Mouse (Mus musculus): ENCODE results near the gene Cnpy1. TPM values are rescaled to one million over a fixed set of nuclear protein-coding genes. Genes with fewer than 3 reads are reported as not detected.

The Cnpy1 gene
- not detected for total RNA-seq (2021)

GRCm38 (mm10) chr5:28245574-28245973, at the start of gene Cnpy1:
Gene Cnpy1, minus strand, starts transcription at chr5:28245806.
- DNase-seq, result no peak

GRCm38 (mm10) chr5:28293990-28294389, 48.4 kb upstream of the Cnpy1 start:
- DNase-seq, result peak; percentile 90

- DNase-seq, result no peak
Observed at GRCm38 (mm10) chr5:28292281-28292680, 46.7 kb upstream of the Cnpy1 start.

GRCm38 (mm10) chr5:28291118-28291850, 45.7 kb upstream of the Cnpy1 start:
- DNase-seq, result no peak

- no peak for DNase-seq
Observed at GRCm38 (mm10) chr5:28290630-28291029, 45.0 kb upstream of the Cnpy1 start.

GRCm38 (mm10) chr5:28289111-28289510, 43.5 kb upstream of the Cnpy1 start:
- DNase-seq, result no peak

- no peak for DNase-seq
Observed at GRCm38 (mm10) chr5:28277279-28277678, 31.7 kb upstream of the Cnpy1 start.

GRCm38 (mm10) chr5:28272836-28273235, 27.2 kb upstream of the Cnpy1 start:
- DNase-seq, result no peak

GRCm38 (mm10) chr5:28269469-28269991, 23.9 kb upstream of the Cnpy1 start:
- no peak for DNase-seq

GRCm38 (mm10) chr5:28267576-28267975, 22.0 kb upstream of the Cnpy1 start:
- DNase-seq, result no peak

GRCm38 (mm10) chr5:28265653-28266052, 20.0 kb upstream of the Cnpy1 start:
- DNase-seq, result no peak

GRCm38 (mm10) chr5:28263852-28264251, 18.2 kb upstream of the Cnpy1 start:
- DNase-seq, result no peak

- no peak for DNase-seq
Observed at GRCm38 (mm10) chr5:28262070-28262469, 16.5 kb upstream of the Cnpy1 start.

GRCm38 (mm10) chr5:28259939-28260338, 14.3 kb upstream of the Cnpy1 start:
- DNase-seq, result no peak

- no peak for DNase-seq
Observed at GRCm38 (mm10) chr5:28259385-28259784, 13.8 kb upstream of the Cnpy1 start.

- no peak for DNase-seq
Observed at GRCm38 (mm10) chr5:28257816-28258215, 12.2 kb upstream of the Cnpy1 start.

- DNase-seq, result no peak
Observed at GRCm38 (mm10) chr5:28252999-28253398, 7.4 kb upstream of the Cnpy1 start.

- no peak for DNase-seq
Observed at GRCm38 (mm10) chr5:28252260-28252659, 6.7 kb upstream of the Cnpy1 start.

GRCm38 (mm10) chr5:28251211-28251764, 5.7 kb upstream of the Cnpy1 start:
- no peak for DNase-seq

- no peak for DNase-seq
Observed at GRCm38 (mm10) chr5:28250479-28250878, 4.9 kb upstream of the Cnpy1 start.

- no peak for DNase-seq
Observed at GRCm38 (mm10) chr5:28245121-28245520, 485 bp downstream of the Cnpy1 start.

- DNase-seq, result no peak
Observed at GRCm38 (mm10) chr5:28243501-28244177, 2.0 kb downstream of the Cnpy1 start.

GRCm38 (mm10) chr5:28241423-28241822, 4.2 kb downstream of the Cnpy1 start:
- no peak for DNase-seq

- DNase-seq, result no peak
Observed at GRCm38 (mm10) chr5:28239829-28240228, 5.8 kb downstream of the Cnpy1 start.
